20 mouse cellular contexts compared by ENCODE assay signal in the genomic region with DNA sequence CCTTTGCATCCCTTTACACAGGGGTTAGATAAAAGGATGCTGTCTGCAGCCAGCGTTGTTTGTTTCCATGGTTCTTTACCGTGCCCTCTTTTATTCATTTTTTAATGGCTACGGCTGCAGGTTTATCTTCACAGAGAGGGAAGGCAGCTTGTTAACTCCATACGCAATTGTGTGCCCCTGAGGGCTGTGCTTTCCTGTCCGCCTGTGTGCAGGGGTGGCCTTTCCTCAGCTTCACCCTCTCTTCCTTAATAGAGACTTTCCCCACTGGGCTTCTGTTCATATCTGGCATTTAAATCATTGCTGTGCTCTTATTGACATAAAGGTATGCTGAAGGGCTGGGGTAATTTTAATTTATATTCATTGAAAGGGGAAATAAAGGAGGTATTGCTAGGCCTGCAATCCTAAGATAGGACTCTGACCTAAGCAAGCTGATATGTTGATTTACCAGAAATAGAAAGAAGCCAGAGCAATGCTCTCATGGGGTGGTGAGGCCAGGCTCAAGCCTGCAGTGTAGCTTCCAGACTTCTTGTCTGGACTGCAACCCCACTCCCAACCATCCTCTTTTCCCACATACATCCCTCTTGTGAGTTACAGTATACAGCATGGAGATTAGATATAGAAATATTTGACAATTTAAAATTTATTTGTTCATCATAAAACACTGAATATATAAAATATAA.
DNase-seq lines count a peak whose midpoint lies in the region; ATAC-seq lines count a peak whose summit lies in the region.
"Had no signal": no experiment of that assay in that cellular context is flagged by ENCODE, and none has a peak within 500 bp of the region (broad histone marks: within the 10 kb centered on the region; RNA-seq: fewer than 3 reads in every experiment).

No protein-coding gene starts in this region.

- no peak overlapping the region for H3K4me3 ChIP-seq in forebrain, embryonic 12.5 days (replicated peaks)
- no peak overlapping the region for H3K4me3 ChIP-seq in forebrain, embryonic 16.5 days (replicated peaks; ENCODE audit: low read length)
- no peak overlapping the region for H3K4me3 ChIP-seq in heart, embryonic 16.5 days (ENCODE audit: low read length)
- H3K4me3 ChIP-seq in forebrain, embryonic 14.5 days (ENCODE audit: low read depth, low read length) = no peak overlapping the region
- H3K4me3 ChIP-seq in midbrain, embryonic 12.5 days = no peak overlapping the region
- H3K4me3 ChIP-seq: left cerebral cortex, adult 2 months; liver, embryonic 12.5 days had no signal

- intact Hi-C loops in left cerebral cortex, postnatal 10 days (cut with DNase I) = no loop called here

- no peak overlapping the region for H3K4me2 ChIP-seq in forebrain, embryonic 12.5 days
- no peak overlapping the region for H3K4me2 ChIP-seq in forebrain, embryonic 16.5 days (ENCODE audit: low read length)
- no peak overlapping the region for H3K4me2 ChIP-seq in heart, embryonic 16.5 days (ENCODE audit: low read depth, low read length)
- no peak overlapping the region for H3K4me2 ChIP-seq in forebrain, embryonic 14.5 days (ENCODE audit: low read length)
- no peak overlapping the region for H3K4me2 ChIP-seq in midbrain, embryonic 12.5 days (replicated peaks)
- H3K4me2 ChIP-seq: liver, embryonic 12.5 days; lung, embryonic 14.5 days had no signal

- ATAC-seq in forebrain, embryonic 12.5 days (ENCODE audit: low FRiP score) = 0 out of 2 replicates have a peak, but pooled peaks have one; percentile 53
- ATAC-seq in forebrain, embryonic 16.5 days = no peak; the same call in 1 of the 2 replicates
- no peak for ATAC-seq in heart, embryonic 16.5 days (replicated peaks; ENCODE audit: extremely low read depth, insufficient read depth, low FRiP score)
- ATAC-seq in forebrain, embryonic 14.5 days = no peak
- peak; percentile 65 for ATAC-seq in midbrain, embryonic 12.5 days (ENCODE audit: low FRiP score, low read depth)
- ATAC-seq in activated CD4-positive, CD25-positive, alpha-beta regulatory T cell, adult 4 months = no peak
- ATAC-seq: liver, embryonic 12.5 days had no signal

- H3K4me1 ChIP-seq in forebrain, embryonic 12.5 days = peaks cover 7% of the 10 kb centered on the region
- H3K4me1 ChIP-seq in forebrain, embryonic 16.5 days (replicated peaks; ENCODE audit: control insufficient read depth, insufficient read depth, low read length) = peaks cover 2% of the 10 kb centered on the region; the same call in 1 of the 2 replicates
- H3K4me1 ChIP-seq in heart, embryonic 16.5 days (ENCODE audit: control insufficient read depth, insufficient read depth, low read length) = peaks cover 4% of the 10 kb centered on the region
- no peaks in the 10 kb centered on the region for H3K4me1 ChIP-seq in forebrain, embryonic 14.5 days (ENCODE audit: control insufficient read depth, insufficient read depth, low read length)
- peaks cover 11% of the 10 kb centered on the region for H3K4me1 ChIP-seq in midbrain, embryonic 12.5 days
- H3K4me1 ChIP-seq: liver, embryonic 12.5 days had no signal

- no peak overlapping the region for H3K9ac ChIP-seq in forebrain, embryonic 12.5 days
- no peak overlapping the region for H3K9ac ChIP-seq in forebrain, embryonic 16.5 days (replicated peaks; ENCODE audit: low read depth, low read length)
- no peak overlapping the region for H3K9ac ChIP-seq in heart, embryonic 16.5 days (ENCODE audit: low read length)
- no peak overlapping the region for H3K9ac ChIP-seq in forebrain, embryonic 14.5 days (ENCODE audit: low read length)
- H3K9ac ChIP-seq in midbrain, embryonic 12.5 days (replicated peaks) = no peak overlapping the region
- H3K9ac ChIP-seq: liver, embryonic 12.5 days; lung, embryonic 14.5 days had no signal

- no peaks in the 10 kb centered on the region for H3K9me3 ChIP-seq in forebrain, embryonic 12.5 days
- no peaks in the 10 kb centered on the region for H3K9me3 ChIP-seq in forebrain, embryonic 16.5 days (ENCODE audit: control insufficient read depth, low read length)
- H3K9me3 ChIP-seq in heart, embryonic 16.5 days (replicated peaks; ENCODE audit: control insufficient read depth, low read length) = no peaks in the 10 kb centered on the region
- no peaks in the 10 kb centered on the region for H3K9me3 ChIP-seq in forebrain, embryonic 14.5 days (replicated peaks; ENCODE audit: control insufficient read depth, low read length)
- H3K9me3 ChIP-seq in midbrain, embryonic 12.5 days = no peaks in the 10 kb centered on the region
- H3K9me3 ChIP-seq: liver, embryonic 12.5 days had no signal

- no peaks in the 10 kb centered on the region for H3K36me3 ChIP-seq in forebrain, embryonic 12.5 days (replicated peaks)
- no peaks in the 10 kb centered on the region for H3K36me3 ChIP-seq in forebrain, embryonic 16.5 days (ENCODE audit: control insufficient read depth, insufficient read depth)
- no peaks in the 10 kb centered on the region for H3K36me3 ChIP-seq in heart, embryonic 16.5 days (ENCODE audit: control insufficient read depth, insufficient read depth)
- H3K36me3 ChIP-seq in forebrain, embryonic 14.5 days (ENCODE audit: control insufficient read depth, insufficient read depth, low read length) = no peaks in the 10 kb centered on the region
- H3K36me3 ChIP-seq in midbrain, embryonic 12.5 days = no peaks in the 10 kb centered on the region
- H3K36me3 ChIP-seq: liver, embryonic 12.5 days had no signal

- H3K27me3 ChIP-seq in forebrain, embryonic 12.5 days = no peaks in the 10 kb centered on the region
- no peaks in the 10 kb centered on the region for H3K27me3 ChIP-seq in forebrain, embryonic 16.5 days (replicated peaks; ENCODE audit: control insufficient read depth, insufficient read depth, low read length)
- H3K27me3 ChIP-seq in heart, embryonic 16.5 days (ENCODE audit: control insufficient read depth, insufficient read depth, low read length) = no peaks in the 10 kb centered on the region
- H3K27me3 ChIP-seq in forebrain, embryonic 14.5 days (replicated peaks; ENCODE audit: control insufficient read depth, insufficient read depth, low read length) = no peaks in the 10 kb centered on the region
- no peaks in the 10 kb centered on the region for H3K27me3 ChIP-seq in midbrain, embryonic 12.5 days
- H3K27me3 ChIP-seq: CH12.LX; liver, embryonic 12.5 days had no signal

- H3K27ac ChIP-seq in forebrain, embryonic 12.5 days = no peak overlapping the region
- no peak overlapping the region for H3K27ac ChIP-seq in forebrain, embryonic 16.5 days (ENCODE audit: low read length)
- H3K27ac ChIP-seq in heart, embryonic 16.5 days (ENCODE audit: low read length) = peak overlapping the region; percentile 71
- H3K27ac ChIP-seq in forebrain, embryonic 14.5 days (ENCODE audit: low read depth, low read length) = no peak overlapping the region
- peak overlapping the region; percentile 68 for H3K27ac ChIP-seq in midbrain, embryonic 12.5 days (replicated peaks)
- H3K27ac ChIP-seq: left cerebral cortex, adult 2 months; liver, embryonic 12.5 days; macrophage had no signal

- WGBS in forebrain, embryonic 12.5 days = 22% methylated on average over 5 of the region's 5 CpGs
- WGBS in forebrain, embryonic 16.5 days = 13% methylated on average over 5 of the region's 5 CpGs
- 38% methylated on average over 5 of the region's 5 CpGs for WGBS in heart, embryonic 16.5 days
- 11% methylated on average over 5 of the region's 5 CpGs for WGBS in forebrain, embryonic 14.5 days
- 22% methylated on average over 5 of the region's 5 CpGs for WGBS in midbrain, embryonic 12.5 days

- DNase-seq in heart, adult 9 months (ENCODE audit: low spot score in 2 of 2) = no peak
- peak; percentile 8 for DNase-seq in forebrain, embryonic 14.5 days (ENCODE audit: low spot score)
- no peak for DNase-seq in left cerebral cortex, postnatal 10 days (ENCODE audit: extremely low spot score in 1 of 2, low spot score in 2 of 2)
- DNase-seq: adrenal gland, adult 8-10 months; cerebellum, adult 11 months; cerebellum, postnatal 14 days; gastrocnemius, postnatal 10 days; kidney, adult 8-10 months; kidney, postnatal 25 days; lung, embryonic 14.5 days; thymus, adult 18-20 months had no signal

Comparison
In these comparisons a context has a peak if more than half of its experiments do, and no peak if none do; other contexts are left out.
1. ATAC-seq: peak in forebrain, embryonic 12.5 days (single experiment) and midbrain, embryonic 12.5 days (single experiment); none in forebrain, embryonic 16.5 days (single experiment), heart, embryonic 16.5 days (single experiment), forebrain, embryonic 14.5 days (single experiment) and activated CD4-positive, CD25-positive, alpha-beta regulatory T cell, adult 4 months (single experiment).
2. H3K27ac ChIP-seq: peak in heart, embryonic 16.5 days (single experiment) and midbrain, embryonic 12.5 days (single experiment); none in forebrain, embryonic 12.5 days (single experiment), forebrain, embryonic 16.5 days (single experiment) and forebrain, embryonic 14.5 days (single experiment).